Mouse (Mus musculus): Measurements from ENCODE around the gene Gm44503.

Gene Gm44503

GRCm38 (mm10) chr9:72958521-72959450 lies at the start of gene Gm44503, which contains the start of gene Dyx1c1:
Gene Gm44503, plus strand, starts transcription at chr9:72958852.
Gene Dyx1c1, plus strand, starts transcription at chr9:72958785.
- DNase-seq: peak; percentile 74

- no peak for DNase-seq
Measured at GRCm38 (mm10) chr9:72911381-72911780, 47.3 kb upstream of the Gm44503 start.

DNA sequence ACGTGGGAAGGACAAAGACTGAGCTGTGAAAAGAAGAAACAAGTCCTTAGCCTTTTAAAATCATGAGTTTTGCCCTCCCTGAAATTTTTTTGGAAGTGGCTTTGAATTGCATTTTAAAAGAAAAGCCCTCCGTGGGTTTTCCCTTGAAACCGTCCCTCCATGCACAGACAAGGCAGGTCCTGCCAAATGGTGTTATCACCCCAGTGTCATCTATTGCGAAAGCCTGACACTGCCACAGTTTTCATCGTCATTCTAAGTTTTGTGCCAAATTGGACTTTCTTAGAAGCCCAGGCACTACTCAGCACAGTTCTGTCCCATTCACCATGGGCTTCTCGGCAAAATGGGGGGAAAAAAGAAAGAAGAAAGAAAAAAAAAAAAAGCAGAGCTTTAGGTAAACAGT lies 45.1 kb upstream of the Gm44503 start:
- DNase-seq: no peak

DNA sequence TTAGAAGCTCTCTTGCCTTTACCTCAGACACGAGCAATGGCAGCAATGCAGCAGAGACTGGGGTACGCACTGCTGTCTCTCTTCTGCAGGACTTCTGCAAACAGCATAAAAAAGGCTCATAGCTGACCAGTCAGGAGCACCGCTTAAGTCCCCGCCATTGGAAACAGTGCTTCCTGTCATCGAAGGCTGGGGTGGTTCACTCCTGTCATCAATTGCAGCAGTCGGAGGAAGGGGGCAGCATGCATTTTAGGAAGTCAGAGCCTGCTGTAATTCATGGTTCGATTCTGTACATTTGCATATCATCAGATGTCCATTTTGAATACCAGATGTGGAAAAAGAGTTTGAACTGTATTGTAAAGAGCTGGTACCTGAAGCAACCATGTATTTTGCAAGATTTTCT lies 42.9 kb upstream of the Gm44503 start:
- DNase-seq: no peak

- no peak for DNase-seq
Measured at GRCm38 (mm10) chr9:72923068-72923467, 35.6 kb upstream of the Gm44503 start.

DNA sequence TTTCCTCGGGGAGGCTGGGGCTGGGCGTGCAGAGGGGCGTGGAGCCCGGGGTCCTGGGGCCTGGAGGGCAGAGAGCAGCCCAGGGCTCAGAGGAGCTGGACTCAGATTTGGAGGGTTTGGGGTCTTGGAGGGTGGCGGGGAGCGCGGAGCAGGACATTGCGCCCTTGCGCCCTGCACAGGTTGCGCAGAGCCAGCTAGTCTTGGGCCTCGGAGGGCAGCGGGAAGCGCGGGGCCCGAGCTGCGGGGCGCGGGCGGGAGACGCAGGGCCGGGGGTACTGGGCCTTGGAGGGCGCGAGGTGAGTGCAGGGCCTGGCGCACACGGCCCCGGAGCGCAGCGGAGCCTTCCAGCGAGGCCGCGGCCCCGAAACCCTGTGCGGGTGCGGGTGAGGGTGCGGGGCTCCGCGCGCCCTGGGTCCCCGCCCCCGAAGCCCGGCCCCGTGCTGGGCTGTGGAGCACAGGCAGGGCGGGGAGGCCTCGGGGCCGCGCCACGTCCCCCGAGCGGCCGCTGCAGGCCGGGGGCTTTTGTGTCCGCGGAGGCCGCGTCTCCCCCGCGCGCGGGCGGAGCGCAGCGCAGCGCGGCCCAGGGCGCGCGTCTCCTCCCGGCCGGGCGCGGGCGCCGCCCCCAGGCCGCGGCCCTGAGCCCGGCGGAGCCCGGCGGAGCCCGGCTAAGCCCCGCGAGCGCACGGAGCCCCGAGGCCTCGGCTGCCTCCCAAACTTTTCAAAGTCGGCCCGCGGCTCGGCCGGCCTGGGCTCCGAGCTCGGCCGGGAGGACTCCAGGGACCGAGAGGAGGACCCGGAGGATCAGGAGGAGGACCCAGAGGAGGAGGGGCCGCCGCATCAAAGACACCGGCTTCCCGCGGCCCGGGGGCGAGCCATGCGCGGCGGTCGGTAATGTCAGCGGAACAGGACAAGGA lies 33.4 kb upstream of the Gm44503 start, which contains the start of gene Pygo1:
Gene Pygo1 (plus strand): TSS at position 625 of the 914 bp plus-strand sequence.
- DNase-seq: peak; percentile 53

GRCm38 (mm10) chr9:72925935-72926258 lies 32.8 kb upstream of the Gm44503 start:
- DNase-seq: no peak

- DNase-seq: no peak
Measured at GRCm38 (mm10) chr9:72931166-72931790, 27.4 kb upstream of the Gm44503 start.

- no peak for DNase-seq
Measured at GRCm38 (mm10) chr9:72935309-72935708, 23.3 kb upstream of the Gm44503 start.

DNA sequence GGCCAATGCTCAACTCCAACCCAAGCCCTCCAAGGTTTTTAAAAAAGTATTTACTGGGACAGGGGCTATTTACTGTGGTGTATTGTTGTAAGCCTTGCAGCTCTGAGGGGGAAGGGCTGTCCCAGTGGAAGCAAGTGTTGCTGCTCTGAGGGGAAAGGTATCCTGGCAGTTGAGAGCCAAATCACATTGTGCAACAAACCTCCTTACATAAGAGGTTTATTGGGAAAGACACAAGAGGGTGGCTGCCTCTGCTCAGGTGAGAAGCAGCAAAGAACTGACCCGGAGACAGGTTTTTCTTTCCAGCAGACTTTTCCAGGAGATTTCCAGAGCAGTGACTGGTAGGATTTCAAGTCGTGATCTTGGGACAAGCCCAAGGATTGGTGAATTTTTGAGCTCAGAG lies 22.4 kb upstream of the Gm44503 start:
- DNase-seq: no peak

- DNase-seq: no peak
Measured at GRCm38 (mm10) chr9:72943424-72943823, 15.2 kb upstream of the Gm44503 start.

GRCm38 (mm10) chr9:72944286-72944685 lies 14.4 kb upstream of the Gm44503 start:
- no peak for DNase-seq

DNA sequence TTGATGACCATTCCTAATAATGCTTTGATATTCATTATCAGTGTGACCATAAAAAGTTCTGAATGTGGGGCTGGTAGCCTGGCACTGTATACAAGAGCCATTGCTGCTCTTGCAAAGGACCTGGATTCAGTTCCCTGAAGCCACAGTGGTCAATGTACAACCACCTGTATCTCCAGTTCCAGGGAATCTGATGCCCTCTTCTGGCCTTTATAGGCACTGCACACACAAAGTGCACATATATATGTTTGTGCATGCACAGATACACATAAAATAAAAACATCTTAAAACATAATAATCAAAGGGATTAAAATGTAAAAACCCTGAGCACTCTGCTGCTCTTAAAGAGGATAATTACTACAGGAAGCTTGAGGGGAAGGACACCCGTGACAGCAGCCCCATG lies 11.6 kb upstream of the Gm44503 start:
- no peak for DNase-seq

- DNase-seq: no peak
Measured at GRCm38 (mm10) chr9:72949572-72949971, 9.1 kb upstream of the Gm44503 start.

DNA sequence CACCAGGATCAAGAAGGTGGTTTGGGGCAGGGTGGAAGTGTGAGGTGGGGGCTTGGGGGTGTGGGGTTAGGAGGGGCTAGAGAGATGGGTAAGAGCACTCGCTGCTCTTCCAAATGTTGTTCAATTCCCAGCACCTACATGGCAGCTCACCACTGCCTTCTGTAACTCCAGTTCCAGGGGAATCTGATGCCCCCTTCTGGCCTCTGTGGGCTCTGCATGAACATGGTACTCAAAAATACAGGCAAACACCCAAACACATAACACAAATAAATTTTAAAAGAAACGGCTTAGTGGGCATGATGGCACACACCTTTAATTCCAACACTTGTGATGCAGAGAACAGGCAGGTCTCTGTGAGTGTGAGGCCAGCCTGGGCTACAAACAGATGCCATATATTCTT lies 3.9 kb upstream of the Gm44503 start:
- no peak for DNase-seq

DNA sequence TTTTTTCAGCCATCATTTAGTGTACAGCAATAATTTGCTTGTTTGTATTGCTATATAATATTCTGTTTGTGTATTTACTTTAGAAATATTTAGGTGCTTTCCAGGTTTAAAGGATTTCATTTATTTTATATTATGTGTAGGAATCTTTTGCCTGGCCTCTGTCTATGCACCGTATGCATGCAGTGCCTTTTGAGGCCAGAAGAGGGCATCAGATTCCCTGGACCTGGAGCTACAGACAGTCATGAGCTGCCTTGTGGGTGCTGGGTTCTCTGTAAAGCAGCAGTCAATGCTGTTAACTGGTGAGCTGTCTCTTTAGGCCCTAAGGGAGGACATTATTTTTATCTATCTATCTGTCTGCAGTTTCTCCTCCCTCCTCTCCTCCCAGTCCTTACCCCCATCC lies 3.1 kb upstream of the Gm44503 start:
- peak; percentile 29 for DNase-seq

DNA sequence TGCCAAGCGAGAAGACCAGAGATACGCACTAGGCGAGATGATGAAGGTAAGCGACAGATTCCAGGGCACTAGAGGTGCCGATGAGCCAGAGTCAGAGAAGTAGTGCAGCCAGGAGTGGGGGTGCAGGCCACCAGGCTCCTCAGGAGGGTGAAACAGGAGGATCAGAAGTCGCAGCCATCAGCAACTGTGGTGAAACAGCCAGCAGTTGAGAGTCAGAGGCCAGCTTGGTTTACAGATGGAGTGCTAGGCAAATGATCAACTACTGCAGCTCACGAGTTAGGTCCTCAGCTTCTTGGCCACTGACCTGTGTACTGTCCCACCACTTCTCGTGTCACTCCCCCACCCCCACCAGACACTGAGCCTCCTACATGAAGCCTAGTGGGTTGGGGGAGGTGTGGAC lies 2.7 kb downstream of the Gm44503 start:
- DNase-seq: no peak

DNA sequence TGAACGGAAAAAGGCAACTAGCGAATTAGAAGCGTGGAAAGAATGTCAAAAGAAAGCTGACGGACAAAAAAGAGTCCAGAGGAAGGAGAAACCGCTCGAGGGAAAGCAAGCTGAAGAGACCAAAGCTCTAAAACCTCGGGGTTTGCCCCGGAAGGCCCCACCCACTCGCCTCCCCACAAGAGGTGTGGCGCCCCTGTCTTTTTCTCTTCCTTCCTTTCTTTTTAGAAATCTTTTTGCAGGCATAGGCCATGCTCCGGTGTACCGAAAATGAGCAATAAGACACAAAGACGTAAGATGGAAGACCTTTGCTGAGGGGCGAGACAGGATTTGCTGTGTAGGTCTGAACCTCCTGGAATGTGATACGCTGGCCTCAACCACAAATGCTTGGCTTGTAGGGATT lies 3.3 kb downstream of the Gm44503 start:
- DNase-seq: no peak

GRCm38 (mm10) chr9:72968349-72969061 lies 9.9 kb downstream of the Gm44503 start:
- peak; percentile 39 for DNase-seq

DNA sequence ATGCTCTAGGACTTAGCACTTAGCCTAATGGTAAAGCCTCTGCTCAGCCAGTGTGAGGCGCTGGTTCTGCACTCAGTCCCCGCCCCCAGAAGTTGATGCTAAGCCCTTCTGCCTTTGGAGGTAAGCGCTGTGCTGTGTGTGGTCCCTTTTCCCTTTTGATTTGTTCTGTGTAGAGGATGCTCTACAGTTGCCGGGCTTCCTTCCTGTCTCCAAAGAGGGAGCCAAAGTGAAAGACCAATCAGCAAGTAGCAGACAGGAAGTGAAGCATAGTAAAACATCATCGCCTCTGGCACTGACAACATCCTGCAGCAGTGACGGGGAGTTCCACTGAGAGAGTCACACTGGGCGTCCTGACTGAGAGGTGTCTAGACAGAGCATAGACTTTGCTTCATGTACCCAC lies 11.2 kb downstream of the Gm44503 start:
- DNase-seq: no peak

DNA sequence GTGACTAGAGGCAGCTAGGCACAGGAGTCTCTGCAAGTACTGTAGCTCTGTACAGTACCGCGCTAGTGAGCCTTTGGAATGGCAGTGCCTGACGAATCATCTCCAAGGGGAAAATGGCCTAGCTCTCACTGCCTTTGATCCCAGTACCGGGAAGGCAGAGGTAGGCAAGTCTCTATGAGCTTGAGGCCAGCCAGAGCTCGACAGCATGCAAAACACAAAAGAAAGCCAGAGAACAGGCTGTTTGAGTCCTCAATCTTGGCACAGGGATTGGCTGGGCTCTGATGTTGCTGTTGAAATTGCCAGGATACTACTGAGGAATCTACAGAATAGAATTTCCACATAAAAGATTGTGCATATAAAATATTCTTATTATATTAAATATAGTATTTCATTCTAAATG lies 13.8 kb downstream of the Gm44503 start:
- DNase-seq: no peak

DNA sequence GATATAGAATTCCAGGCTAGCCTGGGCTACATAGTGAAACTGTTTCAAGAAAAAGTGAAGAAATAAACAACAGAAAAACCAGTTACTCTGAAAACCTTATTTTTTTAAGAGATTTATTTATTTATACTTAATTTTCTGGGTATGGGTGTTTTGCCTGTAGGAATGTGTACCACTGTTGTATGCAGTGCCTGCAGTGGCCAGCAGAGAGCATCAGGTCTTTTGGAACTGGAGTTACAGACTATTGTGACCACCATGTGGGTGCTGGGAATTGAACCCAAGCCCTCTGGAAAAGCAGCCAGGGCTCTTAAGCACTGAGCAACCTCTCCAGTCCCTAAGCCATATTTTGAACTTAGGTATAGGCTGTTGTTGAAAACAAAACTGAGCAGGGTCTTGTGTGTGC lies 14.3 kb downstream of the Gm44503 start:
- DNase-seq: no peak

DNA sequence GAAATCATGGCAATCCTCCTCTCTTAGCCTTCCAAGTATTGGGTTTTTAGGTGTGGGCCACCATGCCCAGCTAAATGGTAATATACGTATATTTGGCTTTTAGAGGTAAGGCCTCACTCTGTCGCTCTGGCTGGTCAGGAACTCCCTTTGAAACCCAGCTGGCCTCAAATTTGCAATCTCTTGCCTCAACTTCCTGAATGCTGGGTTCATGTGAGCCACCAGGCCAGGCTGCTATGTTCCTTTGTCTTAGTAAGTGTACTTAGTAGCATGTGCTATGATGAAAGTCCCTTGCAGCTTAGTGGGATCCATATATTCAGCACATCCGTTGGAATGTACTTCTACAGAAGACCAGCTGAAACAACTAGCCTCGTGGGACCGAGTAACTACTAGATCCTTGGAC lies 16.1 kb downstream of the Gm44503 start:
- no peak for DNase-seq

Data from right cerebral cortex, postnatal 4 days (tissue).